ENCODE assay signal across 8 mouse cellular contexts in genomic region chr9:89066378-89067142, GRCm38 (mm10). TPM values are rescaled to one million over a fixed set of nuclear protein-coding genes. Genes with fewer than 3 reads are reported as not detected.
DNase-seq lines count a peak whose midpoint lies in the region; ATAC-seq and TF ChIP-seq lines count a peak whose summit lies in the region.
"Not testable (repeated sequence)": the region's sequence is repeated elsewhere in the genome, so short reads cannot be mapped to it uniquely, and the experiment has no call there.

No protein-coding gene starts in this region.

- peak; percentile 100 for ATAC-seq in hematopoietic stem cell, adult 5-6 weeks (replicated peaks in 1 of 2; ENCODE audit: insufficient read depth in 1 of 2, low FRiP score in 2 of 2, low TSS enrichment in 1 of 2, low read depth in 1 of 2, poor library complexity in 2 of 2, severe bottlenecking in 2 of 2)
- peak; percentile 89 for ATAC-seq in liver, embryonic 15.5 days (ENCODE audit: insufficient read depth)
- ATAC-seq in stomach, postnatal 0 days (ENCODE audit: low FRiP score, low TSS enrichment), result peak; percentile 97

- H3K9me3 ChIP-seq in ES-E14 (ENCODE audit: control insufficient read depth, insufficient read depth, low read depth, low read length); liver, embryonic 15.5 days (replicated peaks); stomach, postnatal 0 days (ENCODE audit: control insufficient read depth, low read length): not testable (repeated sequence)

- not testable (repeated sequence) for H3K36me3 ChIP-seq in ES-E14 (ENCODE audit: control insufficient read depth, insufficient read depth, low read length, poor library complexity, severe bottlenecking); liver, embryonic 15.5 days (replicated peaks); stomach, postnatal 0 days (ENCODE audit: control insufficient read depth, insufficient read depth, low read length)

- in situ Hi-C loops in ES-E14 (cut with MboI; ENCODE audit: low sequenced_read_pairs in 2 of 2, unreplicated experiment in 2 of 2), result not testable (repeated sequence)

- not testable (repeated sequence) for TF ChIP-seq CTCF in layer of hippocampus, adult 2 months (conservative IDR thresholded peaks at IDR 0.05); stomach, postnatal 0 days (IDR thresholded peaks at IDR 0.05; ENCODE audit: low read depth)

- not testable (repeated sequence) for H3K4me1 ChIP-seq in ES-E14 (ENCODE audit: control insufficient read depth in 2 of 2, insufficient read depth in 2 of 2, low read length in 2 of 2, poor library complexity in 1 of 2); liver, embryonic 15.5 days (replicated peaks); stomach, postnatal 0 days (replicated peaks; ENCODE audit: control insufficient read depth, insufficient read depth)

- not testable (repeated sequence) for H3K9ac ChIP-seq in ES-E14 (ENCODE audit: insufficient read depth, low read depth, low read length, poor library complexity, severe bottlenecking); liver, embryonic 15.5 days; stomach, postnatal 0 days (ENCODE audit: low read length)

- not testable (repeated sequence) for H3K27ac ChIP-seq in ES-E14 (ENCODE audit: insufficient read depth, low read depth, low read length, poor library complexity, severe bottlenecking); liver, embryonic 15.5 days (replicated peaks); stomach, postnatal 0 days (replicated peaks)
- peak overlapping the region; percentile 50; the same call in 1 of the 2 replicates for H3K27ac ChIP-seq in layer of hippocampus, adult 2 months

- not testable (repeated sequence) for TF ChIP-seq EP300 in stomach, postnatal 0 days (optimal IDR thresholded peaks at IDR 0.05)

- WGBS in liver, embryonic 15.5 days (ENCODE audit: insufficient replicate concordance), result 61% methylated on average over 41 of the region's 44 CpGs
- WGBS in stomach, postnatal 0 days, result 70% methylated on average over 33 of the region's 44 CpGs

- H3K4me2 ChIP-seq in liver, embryonic 15.5 days; stomach, postnatal 0 days (replicated peaks; ENCODE audit: low read depth): not testable (repeated sequence)

- not testable (repeated sequence) for H3K27me3 ChIP-seq in liver, embryonic 15.5 days; stomach, postnatal 0 days (ENCODE audit: control insufficient read depth, insufficient read depth, low read length)

- peak overlapping the region; percentile 45 to 52 for H3K4me3 ChIP-seq in ES-E14 (ENCODE audit: insufficient read depth in 1 of 2, low read depth in 1 of 2, low read length in 2 of 2, poor library complexity in 1 of 2, severe bottlenecking in 1 of 2)
- H3K4me3 ChIP-seq in layer of hippocampus, adult 2 months, result peak overlapping the region; percentile 68
- H3K4me3 ChIP-seq in liver, embryonic 15.5 days (replicated peaks); stomach, postnatal 0 days (ENCODE audit: low read depth, low read length): not testable (repeated sequence)

- DNase-seq in ES-E14 (ENCODE audit: low read depth, low spot score), result peak; percentile 3
- DNase-seq in cerebellum, postnatal 14 days, result peak; percentile 91
- peak; percentile 63 to 67 for DNase-seq in frontal cortex, postnatal 14 days (ENCODE audit: low spot score in 2 of 2)
- peak; percentile 63 to 80 for DNase-seq in layer of hippocampus, adult 2 months (ENCODE audit: low spot score in 2 of 2)
- peak; percentile 19 for DNase-seq in neural tube, embryonic 10.5 days (ENCODE audit: extremely low spot score, low spot score)
- peak; percentile 30 for DNase-seq in stomach, postnatal 0 days (ENCODE audit: low spot score)

RNA-seq across cellular contexts. Expression of gene Trim43b, which starts 26.1 kb away (rescaled TPM):
- total RNA-seq in ES-E14 (2012; rRNA removed), result 0.53 and 1.4 TPM in 2 replicates
- total RNA-seq in hematopoietic stem cell, adult 5-6 weeks (2017), result not detected in 2 replicates
- under 1 TPM in 1 of 2 experiments, not detected in 1; 0.23 TPM for total RNA-seq in layer of hippocampus, adult 2 months (2021)
- not detected in 2 replicates for polyA plus RNA-seq in liver, embryonic 15.5 days (2015; fragmentation: Nextera tagmentation; extraction: Ambion mirVana)
- polyA plus RNA-seq in stomach, postnatal 0 days (2015; fragmentation: Nextera tagmentation; extraction: Ambion mirVana), result not detected in 2 replicates

Comparison
In these comparisons a context has a peak if more than half of its experiments do, and no peak if none do; other contexts are left out.
1. DNase-seq: peak in every context shown above with its lines; median percentile 91 in cerebellum, postnatal 14 days; 72 in layer of hippocampus, adult 2 months; 65 in frontal cortex, postnatal 14 days; 30 in stomach, postnatal 0 days; 19 in neural tube, embryonic 10.5 days; 3 in ES-E14.